Mouse (Mus musculus): Measurements from ENCODE around the gene Cox5a. TPM values are rescaled to one million over a fixed set of nuclear protein-coding genes. Genes with fewer than 3 reads are reported as not detected.

Cox5a gene
- total RNA-seq (2021) = 100 to 1,000 TPM; 389 to 459 TPM

- peak; percentile 92 for DNase-seq (ENCODE audit: extremely low spot score in 1 of 2, low spot score in 1 of 2)
Measured at GRCm38 (mm10) chr9:57521056-57521911, at the start of gene Cox5a. Gene Cox5a, plus strand, starts transcription at chr9:57521274.

GRCm38 (mm10) chr9:57485774-57486173 lies 35.3 kb upstream of the Cox5a start:
- DNase-seq (ENCODE audit: extremely low spot score in 1 of 2, low spot score in 1 of 2) = peak; percentile 66 to 88

- DNase-seq (ENCODE audit: extremely low spot score in 1 of 2, low spot score in 1 of 2) = no peak
Measured at GRCm38 (mm10) chr9:57487807-57488206, 33.3 kb upstream of the Cox5a start.

GRCm38 (mm10) chr9:57493532-57493931 lies 27.5 kb upstream of the Cox5a start:
- no peak for DNase-seq (ENCODE audit: extremely low spot score in 1 of 2, low spot score in 1 of 2)

GRCm38 (mm10) chr9:57494970-57495369 lies 26.1 kb upstream of the Cox5a start:
- DNase-seq (ENCODE audit: extremely low spot score in 1 of 2, low spot score in 1 of 2) = no peak

GRCm38 (mm10) chr9:57497236-57497635 lies 23.8 kb upstream of the Cox5a start:
- DNase-seq (ENCODE audit: extremely low spot score in 1 of 2, low spot score in 1 of 2) = no peak

GRCm38 (mm10) chr9:57498536-57498935 lies 22.5 kb upstream of the Cox5a start:
- DNase-seq (ENCODE audit: extremely low spot score in 1 of 2, low spot score in 1 of 2) = no peak

- no peak for DNase-seq (ENCODE audit: extremely low spot score in 1 of 2, low spot score in 1 of 2)
Measured at GRCm38 (mm10) chr9:57501452-57501851, 19.6 kb upstream of the Cox5a start.

- DNase-seq (ENCODE audit: extremely low spot score in 1 of 2, low spot score in 1 of 2) = no peak
Measured at GRCm38 (mm10) chr9:57501861-57502260, 19.2 kb upstream of the Cox5a start.

GRCm38 (mm10) chr9:57502911-57503621 lies 18.0 kb upstream of the Cox5a start:
- no peak for DNase-seq (ENCODE audit: extremely low spot score in 1 of 2, low spot score in 1 of 2)

GRCm38 (mm10) chr9:57503622-57504380 lies 17.3 kb upstream of the Cox5a start, which contains the start of gene Rpp25:
Gene Rpp25, plus strand, starts transcription at chr9:57504026.
- DNase-seq (ENCODE audit: extremely low spot score in 1 of 2, low spot score in 1 of 2) = peak; percentile 16 to 38

- peak; percentile 22 to 27 for DNase-seq (ENCODE audit: extremely low spot score in 1 of 2, low spot score in 1 of 2)
Measured at GRCm38 (mm10) chr9:57504381-57504700, 16.7 kb upstream of the Cox5a start.

GRCm38 (mm10) chr9:57504891-57505290 lies 16.2 kb upstream of the Cox5a start:
- DNase-seq (ENCODE audit: extremely low spot score in 1 of 2, low spot score in 1 of 2) = no peak

GRCm38 (mm10) chr9:57505700-57506099 lies 15.4 kb upstream of the Cox5a start:
- no peak for DNase-seq (ENCODE audit: extremely low spot score in 1 of 2, low spot score in 1 of 2)

GRCm38 (mm10) chr9:57510577-57510976 lies 10.5 kb upstream of the Cox5a start:
- DNase-seq (ENCODE audit: extremely low spot score in 1 of 2, low spot score in 1 of 2) = no peak

GRCm38 (mm10) chr9:57517113-57517512 lies 4.0 kb upstream of the Cox5a start:
- DNase-seq (ENCODE audit: extremely low spot score in 1 of 2, low spot score in 1 of 2) = peak; percentile 47 to 80

- DNase-seq (ENCODE audit: extremely low spot score in 1 of 2, low spot score in 1 of 2) = no peak
Measured at GRCm38 (mm10) chr9:57520375-57521055, 559 bp upstream of the Cox5a start.

- no peak for DNase-seq (ENCODE audit: extremely low spot score in 1 of 2, low spot score in 1 of 2)
Measured at GRCm38 (mm10) chr9:57522114-57522860, 1.2 kb downstream of the Cox5a start.

- no peak for DNase-seq (ENCODE audit: extremely low spot score in 1 of 2, low spot score in 1 of 2)
Measured at GRCm38 (mm10) chr9:57522861-57523246, 1.8 kb downstream of the Cox5a start.

- DNase-seq (ENCODE audit: extremely low spot score in 1 of 2, low spot score in 1 of 2) = no peak
Measured at GRCm38 (mm10) chr9:57523754-57524153, 2.7 kb downstream of the Cox5a start.
